Mouse (Mus musculus) spleen, adult 2 months (tissue): ENCODE data around the gene Lrrc25.

Experiments
- CTCF ChIP-seq: fragments of 200-500 bp; IDR thresholded peaks from 2 replicates; pipeline ENCODE4 v1.5.1; 2011; ENCODE audit warnings: mild to moderate bottlenecking, inconsistent platforms; ENCODE audit not compliant: insufficient read depth, insufficient read length, insufficient replicate concordance; ENCODE audit errors: extremely low read depth
- POLR2A ChIP-seq: fragments of 200-500 bp; IDR thresholded peaks from 2 replicates; pipeline ENCODE4 v1.6.1; 2011; ENCODE audit warnings: low read depth, low read length, inconsistent platforms

DNA sequence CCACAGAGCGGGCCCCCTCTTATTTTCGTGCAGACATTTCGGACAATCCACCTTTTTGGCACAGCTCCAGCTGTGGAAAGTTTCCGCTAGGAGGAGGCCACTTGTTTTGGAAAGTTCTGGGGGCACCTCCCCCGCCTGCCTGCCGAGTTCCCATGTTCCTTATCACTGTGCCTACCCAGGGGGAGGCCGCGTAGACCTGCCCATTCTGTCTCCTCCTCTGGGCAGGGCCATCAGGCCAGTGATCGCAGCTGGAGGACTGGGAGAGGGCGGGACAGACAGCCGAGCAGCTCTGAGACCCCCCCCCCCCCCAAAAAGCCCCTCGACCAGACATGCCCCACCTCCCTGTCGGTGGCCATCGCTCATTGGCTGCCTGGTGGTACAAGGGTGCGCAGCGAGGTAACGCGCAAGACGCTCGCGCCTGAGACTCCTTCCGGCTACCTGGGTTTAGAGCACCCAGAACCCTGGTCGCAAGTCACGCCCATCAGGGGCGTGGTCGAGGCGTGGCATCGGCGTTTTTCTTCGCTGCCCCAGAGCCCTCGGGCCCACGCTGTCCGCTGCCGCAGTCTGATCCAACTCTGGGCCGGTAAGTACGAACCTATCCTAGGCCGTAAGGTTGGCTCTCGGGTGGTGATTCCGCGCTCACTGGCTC, 21.9 kb upstream of the Lrrc25 start, which contains the start of gene Isyna1:
- TF ChIP-seq CTCF = no peak
- peak; percentile 50 for TF ChIP-seq POLR2A
